Mouse (Mus musculus) liver, adult 2 months (tissue): ENCODE data around the gene Smndc1. TPM values are rescaled to one million over a fixed set of nuclear protein-coding genes. Genes with fewer than 3 reads are reported as not detected.

ENCODE experiments used
- DNase-seq: peaks from one replicate; pipeline ENCODE4 v3.0.0-alpha.2; 2011; ENCODE audit warnings: low read depth, low spot score; ENCODE audit errors: extremely low read depth
- H3K27ac ChIP-seq: fragments of 200-500 bp; replicated peaks from 2 replicates; pipeline ENCODE4 v1.5.1; 2012; ENCODE audit warnings: low read depth, mild to moderate bottlenecking, control low read depth, inconsistent platforms, low read length; ENCODE audit not compliant: insufficient read depth
- H3K27me3 ChIP-seq: fragments of 200-500 bp; 2 replicates; pipeline ENCODE4 v1.6.1; 2012; ENCODE audit warnings: mild to moderate bottlenecking, moderate library complexity, low read length, inconsistent platforms; ENCODE audit not compliant: control insufficient read depth, insufficient read depth
- H3K36me3 ChIP-seq: fragments of 200-500 bp; 2 replicates; pipeline ENCODE4 v1.6.1; 2012; ENCODE audit warnings: low read length, inconsistent platforms; ENCODE audit not compliant: control insufficient read depth, insufficient read depth
- H3K4me1 ChIP-seq: fragments of 200-500 bp; 2 replicates; pipeline ENCODE4 v1.6.1; 2011; ENCODE audit warnings: low read length; ENCODE audit not compliant: control insufficient read depth, insufficient read depth
- H3K4me3 ChIP-seq: fragments of 200-500 bp; 2 replicates; pipeline ENCODE4 v1.5.1; 2011; ENCODE audit warnings: low read depth, mild to moderate bottlenecking, control low read depth, low read length, moderate library complexity; ENCODE audit not compliant: insufficient read depth
- H3K79me2 ChIP-seq: fragments of 200-500 bp; 2 replicates; pipeline ENCODE4 v1.6.1; 2012; ENCODE audit warnings: inconsistent platforms, mild to moderate bottlenecking, low read length, moderate library complexity; ENCODE audit not compliant: control insufficient read depth, insufficient read depth
- H3K9ac ChIP-seq: fragments of 200-500 bp; 2 replicates; pipeline ENCODE4 v1.6.1; 2012; ENCODE audit warnings: low read depth, mild to moderate bottlenecking, control low read depth, inconsistent platforms, low read length
- CTCF ChIP-seq: fragments of 200-500 bp; IDR thresholded peaks from 2 replicates; pipeline ENCODE4 v1.5.1; 2011; ENCODE audit warnings: low read depth, low read length, control low read depth
- POLR2A ChIP-seq: fragments of 200-500 bp; IDR thresholded peaks from 2 replicates; pipeline ENCODE4 v1.6.1; 2011; ENCODE audit warnings: low read length, control low read depth; ENCODE audit not compliant: insufficient read depth; ENCODE audit errors: extremely low read depth
- WGBS: fragments of 180-500 bp; shearing (Covaris S2); methylation state at CpG from one replicate; pipeline ENCODE4 v1.1.7; 2018; 5-methylcytosine and 5-hydroxymethylcytosine counted together
- polyA plus RNA-seq: library from polyadenylated mRNA; depleted of rRNA; stranded (reverse); fragments of >200 nt; gene quantifications from 2 replicates; pipeline ENCODE4 v1.2.3, GENCODE M21; 2012
- total RNA-seq: library from RNA; depleted of rRNA; stranded (reverse); fragments of >200 nt; gene quantifications from 2 replicates; pipeline ENCODE4 v1.2.3, GENCODE M21; 2014

Smndc1 gene
- total and polyA plus RNA-seq, 2 experiments: 1.6 to 8.1 TPM

DNA sequence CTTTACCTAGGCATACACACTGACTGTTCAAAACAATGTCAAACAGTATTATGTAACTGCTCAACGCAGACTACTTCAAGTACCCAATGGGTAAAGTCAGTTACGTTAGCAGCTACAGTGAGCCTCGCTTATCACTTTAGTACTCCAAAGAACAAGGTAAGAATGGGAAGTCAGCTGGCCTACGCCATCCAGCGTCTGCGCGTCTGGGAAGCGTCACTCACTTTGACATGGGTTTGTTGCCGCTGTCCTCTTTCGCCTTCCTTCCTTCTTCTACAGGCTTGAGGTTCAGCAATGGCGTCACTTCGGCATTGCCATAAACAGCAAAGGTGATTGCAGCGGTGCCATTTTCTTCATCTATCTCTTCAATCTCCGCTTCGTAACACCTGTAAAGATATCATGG is 7.0 kb downstream of the Smndc1 start:
- Histone ChIP-seq H3K79me2 (peaks cover 3% of the 10 kb centered on the region; the same call in 1 of the 2 replicates), H3K27me3 (no peaks in the 10 kb centered on the region), H3K36me3 (peaks cover 68% of the 10 kb centered on the region), H3K4me1 (peaks cover 5% of the 10 kb centered on the region), H3K27ac (no peak overlapping the region), H3K4me3 (no peak overlapping the region), H3K9ac (no peak overlapping the region)
- DNase-seq: no peak
- TF ChIP-seq POLR2A: no peak
- no peak for TF ChIP-seq CTCF
- 96% methylated on average over 15 of the region's 15 CpGs for WGBS

DNA sequence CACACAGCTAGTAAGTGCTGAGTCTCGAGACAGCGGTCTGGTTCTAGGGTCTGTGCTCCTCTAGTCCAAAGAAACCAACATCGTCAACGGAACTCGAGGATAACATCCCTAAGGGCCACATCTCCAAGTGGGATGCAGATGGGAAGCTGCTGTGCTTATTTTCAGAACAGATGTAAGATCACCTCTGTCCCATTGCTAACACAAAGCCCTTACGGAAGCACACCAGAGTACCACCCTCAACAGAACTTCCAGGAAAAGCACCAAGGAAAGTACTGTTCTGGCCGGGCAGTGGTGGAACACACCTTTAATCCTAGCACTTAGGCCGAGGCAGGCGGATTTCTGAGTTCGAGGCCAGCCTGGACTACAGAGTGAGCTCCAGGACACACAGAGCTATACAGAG is 12.0 kb downstream of the Smndc1 start:
- Histone ChIP-seq H3K27ac (no peak overlapping the region), H3K9ac (no peak overlapping the region), H3K27me3 (no peaks in the 10 kb centered on the region), H3K36me3 (peaks cover 50% of the 10 kb centered on the region), H3K79me2 (no peaks in the 10 kb centered on the region), H3K4me3 (no peak overlapping the region), H3K4me1 (peaks cover 4% of the 10 kb centered on the region; the same call in 1 of the 2 replicates)
- TF ChIP-seq CTCF: no peak
- no peak for TF ChIP-seq POLR2A
- DNase-seq: no peak
- 93% methylated on average over 10 of the region's 10 CpGs for WGBS

DNA sequence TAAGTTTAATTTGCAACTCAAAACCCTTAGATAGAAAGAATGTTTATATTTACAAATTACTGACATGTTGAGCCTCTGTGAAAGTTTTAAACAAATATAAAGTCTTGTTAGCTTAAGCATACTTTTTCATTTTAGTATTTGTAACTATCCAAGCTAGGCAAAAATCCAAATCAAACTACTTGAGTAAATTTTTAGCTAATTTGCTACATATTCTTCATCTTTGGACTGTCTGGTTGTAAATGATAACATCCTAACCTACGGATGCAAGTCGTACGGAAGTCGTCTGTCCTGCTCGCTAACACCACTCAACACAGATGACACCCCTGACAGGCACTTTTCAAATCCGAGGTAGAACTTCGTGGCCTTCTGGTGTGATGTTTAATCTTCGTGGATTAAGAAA is 12.7 kb downstream of the Smndc1 start:
- Histone ChIP-seq H3K79me2 (no peaks in the 10 kb centered on the region), H3K27ac (no peak overlapping the region), H3K27me3 (no peaks in the 10 kb centered on the region), H3K9ac (no peak overlapping the region), H3K4me3 (no peak overlapping the region), H3K36me3 (peaks cover 43% of the 10 kb centered on the region), H3K4me1 (peaks cover 4% of the 10 kb centered on the region; the same call in 1 of the 2 replicates)
- no peak for TF ChIP-seq CTCF
- no peak for TF ChIP-seq POLR2A
- 23% methylated on average over 8 of the region's 8 CpGs for WGBS
- DNase-seq: peak; percentile 67

DNA sequence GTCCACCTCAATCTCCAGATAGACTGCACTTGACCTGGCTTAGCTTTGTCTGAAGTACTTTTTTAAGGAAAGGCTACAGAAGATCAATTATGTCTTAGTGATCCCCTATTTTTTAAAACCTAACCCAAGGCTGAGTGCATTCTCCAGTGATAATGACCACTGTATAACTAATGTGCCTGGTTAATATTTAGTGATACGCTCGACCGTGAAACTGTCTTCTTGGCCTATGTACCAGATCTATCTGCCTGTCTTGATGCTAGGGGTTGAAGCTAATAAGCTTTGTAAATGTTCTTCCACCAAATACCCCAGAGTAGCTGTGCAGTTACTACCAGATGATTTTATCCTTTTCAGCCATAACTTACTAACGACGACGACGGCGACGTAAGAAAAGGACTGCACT is 14.6 kb downstream of the Smndc1 start:
- TF ChIP-seq POLR2A (no peak), CTCF (no peak)
- Histone ChIP-seq H3K27me3 (no peaks in the 10 kb centered on the region), H3K36me3 (peaks cover 34% of the 10 kb centered on the region), H3K9ac (no peak overlapping the region), H3K4me1 (peaks cover 4% of the 10 kb centered on the region; the same call in 1 of the 2 replicates), H3K4me3 (no peak overlapping the region), H3K79me2 (no peaks in the 10 kb centered on the region), H3K27ac (no peak overlapping the region)
- no peak for DNase-seq
- 85% methylated on average over 9 of the region's 9 CpGs for WGBS

DNA sequence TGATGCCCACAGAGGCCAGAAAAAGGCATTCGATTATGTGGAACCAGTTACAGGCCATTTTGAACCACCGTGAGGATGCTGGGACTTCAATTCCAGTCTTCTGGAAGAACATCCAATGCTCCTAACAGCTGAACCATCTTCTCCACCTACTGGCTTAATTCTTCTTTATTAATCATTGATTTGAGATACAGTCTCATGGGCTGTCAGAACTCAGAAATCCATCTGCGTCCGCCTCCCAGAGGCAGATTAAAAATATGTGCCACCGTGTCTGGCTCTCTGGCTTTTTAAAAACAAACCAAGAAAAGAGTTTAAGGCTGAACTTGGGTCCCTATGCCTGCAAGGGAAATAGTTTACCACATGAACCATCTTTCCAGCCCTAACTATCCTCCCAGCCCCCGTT is 15.1 kb downstream of the Smndc1 start:
- no peak overlapping the region for H3K27ac ChIP-seq
- no peak for TF ChIP-seq CTCF
- no peak for TF ChIP-seq POLR2A
- no peak for DNase-seq
- WGBS: 93% methylated on average over 6 of the region's 6 CpGs
- H3K4me3 ChIP-seq: no peak overlapping the region
- no peaks in the 10 kb centered on the region for H3K79me2 ChIP-seq
- H3K4me1 ChIP-seq: peaks cover 4% of the 10 kb centered on the region; the same call in 1 of the 2 replicates
- H3K27me3 ChIP-seq: no peaks in the 10 kb centered on the region
- peaks cover 31% of the 10 kb centered on the region for H3K36me3 ChIP-seq
- no peak overlapping the region for H3K9ac ChIP-seq

DNA sequence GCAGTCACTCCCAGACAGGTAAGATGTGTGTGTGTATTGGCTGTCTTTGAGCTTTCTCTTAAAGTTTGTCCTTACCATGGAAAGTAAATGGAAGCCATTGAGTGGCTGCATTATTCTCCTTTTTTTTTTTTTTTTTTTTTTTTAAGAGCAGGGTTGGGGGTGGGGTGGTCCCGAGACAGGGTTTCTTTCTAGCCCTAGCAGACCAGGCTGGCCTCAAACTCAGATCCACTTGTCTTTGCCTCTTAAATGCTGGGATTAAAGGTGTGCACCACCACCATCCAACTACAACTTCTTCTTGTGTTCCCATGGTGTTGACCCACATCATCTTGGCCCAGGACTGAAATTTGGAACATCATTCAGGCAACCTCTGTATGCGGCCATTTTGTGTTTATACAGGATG is 16.8 kb downstream of the Smndc1 start:
- Histone ChIP-seq H3K4me1 (peaks cover 4% of the 10 kb centered on the region; the same call in 1 of the 2 replicates), H3K4me3 (no peak overlapping the region), H3K27me3 (no peaks in the 10 kb centered on the region), H3K79me2 (no peaks in the 10 kb centered on the region), H3K27ac (no peak overlapping the region), H3K9ac (no peak overlapping the region), H3K36me3 (peaks cover 20% of the 10 kb centered on the region)
- WGBS: 99% methylated on average over 2 of the region's 2 CpGs
- DNase-seq: no peak
- no peak for TF ChIP-seq CTCF
- TF ChIP-seq POLR2A: no peak
